Mouse (Mus musculus) heart, adult 2 months (tissue): Measurements from ENCODE around the gene Mov10. TPM values are rescaled to one million over a fixed set of nuclear protein-coding genes. Genes with fewer than 3 reads are reported as not detected.

Source experiments
- DNase-seq, 2 experiments: peaks; one replicate each; pipeline ENCODE4 v3.0.0; 2021
- H3K27ac ChIP-seq: fragments of 200-600 bp; 2 replicates; pipeline ENCODE4 v1.8.1; 2022
- H3K27me3 ChIP-seq: fragments of 200-500 bp; 2 replicates; pipeline ENCODE4 v1.6.1; 2012; ENCODE audit warnings: mild to moderate bottlenecking, low read length, inconsistent platforms, mixed read lengths; ENCODE audit not compliant: control insufficient read depth, insufficient read depth
- H3K36me3 ChIP-seq: fragments of 200-500 bp; 2 replicates; pipeline ENCODE4 v1.6.1; 2012; ENCODE audit warnings: low read length, inconsistent platforms; ENCODE audit not compliant: control insufficient read depth, insufficient read depth
- H3K4me1 ChIP-seq: fragments of 200-500 bp; 2 replicates; pipeline ENCODE4 v1.6.1; 2011; ENCODE audit warnings: low read length; ENCODE audit not compliant: control insufficient read depth, insufficient read depth
- H3K4me3 ChIP-seq: fragments of 200-600 bp; 2 replicates; pipeline ENCODE4 v1.8.1; 2022
- H3K79me2 ChIP-seq: fragments of 200-500 bp; replicated peaks from 2 replicates; pipeline ENCODE4 v1.6.1; 2012; ENCODE audit warnings: mild to moderate bottlenecking, inconsistent platforms, low read length, moderate library complexity, mixed read lengths; ENCODE audit not compliant: control insufficient read depth, insufficient read depth
- H3K9ac ChIP-seq: fragments of 200-500 bp; 2 replicates; pipeline ENCODE4 v1.6.1; 2012; ENCODE audit warnings: low read depth, mild to moderate bottlenecking, control low read depth, inconsistent platforms, low read length, mixed read lengths
- CTCF ChIP-seq: fragments of 200-600 bp; IDR thresholded peaks from 2 replicates; pipeline ENCODE4 v1.8.1; 2022; ENCODE audit warnings: antibody characterized with exemption, mild to moderate bottlenecking, moderate library complexity
- EP300 ChIP-seq: fragments of 200-500 bp; IDR thresholded peaks from 2 replicates; pipeline ENCODE4 v1.6.1; 2011; ENCODE audit warnings: low read depth, low read length, control low read depth; ENCODE audit not compliant: insufficient read depth
- POLR2A ChIP-seq: fragments of 200-500 bp; IDR thresholded peaks from 2 replicates; pipeline ENCODE4 v1.6.1; 2011; ENCODE audit warnings: mild to moderate bottlenecking, low read depth, low read length, control low read depth; ENCODE audit not compliant: insufficient read depth
- WGBS: fragments of 180-500 bp; shearing (Covaris S2); methylation state at CpG from one replicate; pipeline ENCODE4 v1.1.7; 2018; 5-methylcytosine and 5-hydroxymethylcytosine counted together
- intact Hi-C: fragments of 180-260 bp; cut with DNase I; formaldehyde crosslinking; loops from one replicate; pipeline ENCODE4 v1.15.1; 2025
- polyA plus RNA-seq: library from polyadenylated mRNA; depleted of rRNA; stranded (reverse); fragments of >200 nt; gene quantifications from 2 replicates; pipeline ENCODE4 v1.2.3, GENCODE M21; 2012
- total RNA-seq, 2 experiments: library from RNA; stranded (reverse); gene quantifications; 2 replicates each; pipeline ENCODE4 v1.2.3; 2021

The Mov10 gene
- total and polyA plus RNA-seq, 3 experiments: 4.6 to 7.4 (median 5.9) TPM

DNA sequence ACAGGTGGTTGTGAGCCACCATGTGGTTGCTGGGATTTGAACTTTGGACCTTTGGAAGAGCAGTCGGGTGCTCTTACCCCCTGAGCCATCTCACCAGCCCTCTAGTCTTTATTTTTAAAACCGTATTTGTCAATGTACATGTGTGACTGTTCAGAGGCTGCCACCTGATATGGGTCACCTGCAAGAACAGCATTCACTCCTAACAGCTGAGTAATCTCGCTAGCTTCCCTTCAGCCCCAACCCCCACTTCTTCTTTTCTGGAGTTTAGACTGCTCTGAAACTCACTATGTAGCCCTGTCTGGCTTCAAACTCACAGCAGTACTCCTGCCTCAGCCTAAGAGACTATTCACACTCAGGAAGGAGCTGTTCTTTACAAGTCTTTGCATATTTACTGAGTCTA lies 4.0 kb upstream of the Mov10 start:
- H3K27me3 ChIP-seq: no peaks in the 10 kb centered on the region
- intact Hi-C loops: no loop called here
- TF ChIP-seq EP300 (no peak), CTCF (no peak), POLR2A (no peak)
- DNase-seq: no peak
- peaks cover 1% of the 10 kb centered on the region for H3K4me1 ChIP-seq
- H3K27ac ChIP-seq: no peak overlapping the region
- peaks cover 8% of the 10 kb centered on the region for H3K36me3 ChIP-seq
- WGBS: 88% methylated on average over 3 of the region's 3 CpGs
- no peak overlapping the region for H3K9ac ChIP-seq
- H3K4me3 ChIP-seq: no peak overlapping the region
- H3K79me2 ChIP-seq: no peaks in the 10 kb centered on the region

DNA sequence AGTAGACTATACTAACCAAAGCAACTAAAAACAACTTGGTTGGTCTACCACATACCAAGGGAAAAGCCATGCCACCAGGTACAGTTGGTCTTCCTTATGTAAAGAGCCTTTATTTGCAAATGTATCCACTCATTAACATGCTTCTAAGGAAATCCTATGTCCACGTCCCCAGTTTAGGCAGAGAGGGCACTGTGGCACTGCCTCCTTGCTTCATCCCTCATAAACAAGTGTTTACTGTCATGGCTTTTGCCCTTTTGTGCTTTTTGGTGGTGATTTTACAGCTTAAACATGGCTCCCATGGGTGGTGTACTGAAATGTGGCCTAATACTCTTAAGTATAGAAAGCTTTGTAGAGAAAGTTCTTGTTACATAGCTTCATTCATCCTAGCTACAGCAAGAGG lies 2.1 kb upstream of the Mov10 start:
- peaks cover 11% of the 10 kb centered on the region for H3K36me3 ChIP-seq
- no peak overlapping the region for H3K9ac ChIP-seq
- WGBS: 47% methylated on average over 1 of the region's 1 CpGs
- intact Hi-C loops: no loop called here
- H3K4me1 ChIP-seq: peaks cover 1% of the 10 kb centered on the region
- no peaks in the 10 kb centered on the region for H3K27me3 ChIP-seq
- no peak overlapping the region for H3K4me3 ChIP-seq
- no peak overlapping the region for H3K27ac ChIP-seq
- H3K79me2 ChIP-seq: no peaks in the 10 kb centered on the region; the same call in 1 of the 2 replicates
- DNase-seq: no peak
- TF ChIP-seq EP300: no peak
- TF ChIP-seq POLR2A: no peak
- TF ChIP-seq CTCF: no peak

DNA sequence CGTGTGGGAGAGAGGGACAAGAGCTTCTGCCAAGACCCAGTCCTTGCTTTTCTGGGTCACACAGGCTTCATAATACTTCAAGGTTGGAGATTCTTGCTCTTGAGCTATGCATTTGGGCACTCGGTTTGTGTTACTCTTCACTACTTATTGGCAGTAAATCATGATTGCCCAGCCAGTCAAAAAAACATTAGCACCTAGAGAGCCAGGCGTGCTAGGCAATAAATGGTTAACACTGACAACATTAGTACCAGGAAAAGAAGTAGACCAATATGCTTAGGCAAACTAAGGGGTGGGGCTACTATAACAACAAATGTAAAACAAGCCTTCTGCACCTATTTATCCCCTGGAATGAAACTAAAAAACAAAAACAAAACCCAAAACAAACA lies 379 bp upstream of the Mov10 start:
- Histone ChIP-seq H3K27ac (peak overlapping the region; percentile 89), H3K4me3 (peak overlapping the region; percentile 94), H3K9ac (peak overlapping the region; percentile 94), H3K36me3 (peaks cover 11% of the 10 kb centered on the region), H3K27me3 (no peaks in the 10 kb centered on the region), H3K79me2 (no peaks in the 10 kb centered on the region; the same call in 1 of the 2 replicates), H3K4me1 (peaks cover 1% of the 10 kb centered on the region)
- intact Hi-C loops: loop anchor here (1.0 kb wide), 2 partner anchors 30 to 46 kb away; partner anchors contain the start of genes Capza1, Rhoc and St7l
- no peak for DNase-seq
- TF ChIP-seq POLR2A (no peak), EP300 (no peak), CTCF (no peak)
- WGBS: 1% methylated on average over 3 of the region's 3 CpGs

DNA sequence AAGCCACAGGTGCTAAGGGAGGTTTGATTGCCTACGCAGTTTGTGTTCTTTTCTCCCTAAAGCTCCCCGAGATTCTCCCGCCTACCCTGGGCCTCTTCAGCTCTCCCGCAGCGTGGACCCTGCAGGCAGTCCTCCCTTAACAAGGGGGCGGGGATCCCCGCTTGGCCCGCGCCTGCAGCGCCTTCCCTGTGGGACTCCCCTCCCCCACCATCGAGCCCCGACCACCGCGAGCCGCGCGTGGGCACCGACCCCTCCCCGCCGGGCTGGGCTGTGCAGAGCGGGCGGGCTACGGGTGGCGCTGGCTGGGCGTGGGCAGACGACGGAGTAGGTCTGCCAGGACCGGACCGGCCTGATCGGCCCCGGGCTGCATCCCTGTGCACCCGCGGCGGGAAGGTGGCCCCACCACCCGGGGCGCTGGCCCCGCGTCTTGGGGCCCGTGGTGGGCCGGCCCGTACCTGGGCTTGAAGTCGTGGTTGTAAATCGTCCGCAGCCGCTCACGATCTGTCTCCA lies 827 bp downstream of the Mov10 start:
- intact Hi-C loops: loop anchor here (2.0 kb wide), 1 partner anchor 23 kb away; no protein-coding TSS in a partner anchor
- Histone ChIP-seq H3K4me1 (peaks cover 1% of the 10 kb centered on the region), H3K4me3 (peak overlapping the region; percentile 94), H3K27me3 (no peaks in the 10 kb centered on the region), H3K27ac (peak overlapping the region; percentile 89), H3K36me3 (peaks cover 11% of the 10 kb centered on the region), H3K9ac (peak overlapping the region; percentile 94), H3K79me2 (no peaks in the 10 kb centered on the region; the same call in 1 of the 2 replicates)
- DNase-seq: peak; percentile 79 to 81
- under 1% methylated on average over 46 of the region's 46 CpGs for WGBS
- peak; percentile 24; the same call in 1 of the 2 replicates for TF ChIP-seq CTCF
- TF ChIP-seq POLR2A: 0 out of 2 replicates have a peak, but pooled peaks have one; percentile 20
- TF ChIP-seq EP300: no peak

DNA sequence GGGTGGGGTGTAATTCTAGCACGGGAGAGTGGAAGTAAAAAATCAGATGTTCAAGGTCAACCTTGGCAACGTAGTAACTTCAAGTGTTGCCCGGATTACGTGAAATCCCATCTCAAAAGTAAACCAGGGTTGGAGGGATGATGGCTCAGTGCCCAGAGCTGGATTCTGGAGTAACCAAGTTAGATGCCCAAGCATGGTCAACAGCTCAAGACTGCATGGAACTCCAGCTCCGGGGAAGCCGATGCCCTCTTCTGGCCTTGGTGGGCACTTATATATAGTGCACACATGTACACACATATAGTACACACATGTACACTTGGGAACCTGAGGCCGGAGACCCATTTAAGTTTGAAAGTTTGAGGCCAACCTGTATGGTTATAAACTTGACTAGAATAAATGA lies 2.2 kb downstream of the Mov10 start:
- no peaks in the 10 kb centered on the region; the same call in 1 of the 2 replicates for H3K79me2 ChIP-seq
- no peaks in the 10 kb centered on the region for H3K27me3 ChIP-seq
- H3K4me3 ChIP-seq: no peak overlapping the region
- peaks cover 1% of the 10 kb centered on the region for H3K4me1 ChIP-seq
- H3K27ac ChIP-seq: no peak overlapping the region
- H3K36me3 ChIP-seq: peaks cover 11% of the 10 kb centered on the region
- WGBS: 86% methylated on average over 7 of the region's 7 CpGs
- DNase-seq: no peak
- intact Hi-C loops: loop anchor here (2.0 kb wide), 1 partner anchor 21 kb away; no protein-coding TSS in a partner anchor
- TF ChIP-seq POLR2A (no peak), CTCF (no peak), EP300 (no peak)
- H3K9ac ChIP-seq: no peak overlapping the region

DNA sequence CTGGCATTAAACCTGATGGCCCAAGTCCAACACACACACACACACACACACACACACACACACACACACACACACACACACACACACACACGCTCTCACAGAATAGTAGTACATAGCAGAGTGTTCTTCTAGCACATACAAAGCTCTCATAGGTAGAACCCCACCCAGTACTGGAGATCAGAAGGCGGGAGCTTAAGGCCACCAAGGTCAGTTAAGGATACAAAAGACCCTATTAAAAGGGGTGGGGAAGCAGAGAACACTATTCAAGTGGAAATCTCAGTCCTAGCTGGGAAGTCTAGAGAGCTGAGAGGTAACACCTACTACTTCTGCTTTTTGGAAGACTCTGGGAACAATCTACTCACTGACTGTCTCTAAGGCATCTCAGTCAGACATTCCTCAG lies 3.0 kb downstream of the Mov10 start:
- Histone ChIP-seq H3K36me3 (peaks cover 11% of the 10 kb centered on the region), H3K79me2 (no peaks in the 10 kb centered on the region; the same call in 1 of the 2 replicates), H3K9ac (no peak overlapping the region), H3K4me1 (peaks cover 1% of the 10 kb centered on the region), H3K4me3 (no peak overlapping the region), H3K27me3 (no peaks in the 10 kb centered on the region), H3K27ac (no peak overlapping the region)
- TF ChIP-seq POLR2A (no peak), EP300 (no peak), CTCF (no peak)
- intact Hi-C loops: no loop called here
- 88% methylated on average over 2 of the region's 2 CpGs for WGBS
- no peak for DNase-seq
